Mouse (Mus musculus) brown adipose tissue, adult 24 weeks (tissue): ENCODE measurements around the gene Gm33543. TPM values are rescaled to one million over a fixed set of nuclear protein-coding genes. Genes with fewer than 3 reads are reported as not detected.

ENCODE experiments used
- H3K27ac ChIP-seq: fragments of 200-500 bp; replicated peaks from 2 replicates; pipeline ENCODE4 v1.5.1; 2012; ENCODE audit warnings: low read depth, mild to moderate bottlenecking, low read length
- H3K4me1 ChIP-seq: fragments of 200-500 bp; 2 replicates; pipeline ENCODE4 v1.6.1; 2012; ENCODE audit warnings: low read length, mixed read lengths; ENCODE audit not compliant: control insufficient read depth, insufficient read depth, insufficient read length
- H3K4me3 ChIP-seq: fragments of 200-500 bp; 2 replicates; pipeline ENCODE4 v1.5.1; 2012; ENCODE audit warnings: low read depth, mild to moderate bottlenecking, low read length, moderate library complexity; ENCODE audit not compliant: insufficient read depth
- polyA plus RNA-seq: library from polyadenylated mRNA; stranded (reverse); fragments of >200 nt; gene quantifications from 2 replicates; pipeline ENCODE4 v1.2.4, GENCODE M21; 2012; ENCODE audit not compliant: missing spikeins, insufficient read depth, insufficient read length

The Gm33543 gene
- polyA plus RNA-seq, 1 experiment: not detected

GRCm38 (mm10) chr10:95850504-95850903, 7.8 kb upstream of the Gm33543 start:
- no peak overlapping the region for H3K27ac ChIP-seq
- H3K4me3 ChIP-seq: no peak overlapping the region
- no peaks in the 10 kb centered on the region; the same call in 1 of the 2 replicates for H3K4me1 ChIP-seq

DNA sequence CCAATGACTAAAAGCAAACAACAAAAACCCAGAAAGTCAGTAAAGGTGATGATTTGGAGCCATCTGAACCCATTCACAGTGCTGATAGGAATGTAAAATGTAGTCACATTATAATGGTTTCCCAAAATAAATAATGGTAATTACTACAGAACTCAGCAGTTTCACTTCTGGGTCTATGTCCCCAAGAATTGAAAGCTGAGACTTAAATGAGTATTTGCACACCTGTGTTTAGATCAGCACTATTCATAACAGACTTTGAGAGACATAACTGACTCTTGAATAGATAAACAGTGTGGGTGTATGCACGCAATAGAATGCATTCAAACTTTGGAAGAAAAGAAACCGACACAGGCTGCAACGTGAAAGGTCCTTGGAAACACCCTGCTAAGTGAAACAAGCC, 4.0 kb upstream of the Gm33543 start:
- Histone ChIP-seq H3K27ac (no peak overlapping the region), H3K4me3 (no peak overlapping the region), H3K4me1 (no peaks in the 10 kb centered on the region; the same call in 1 of the 2 replicates)

GRCm38 (mm10) chr10:95846281-95846680, 3.6 kb upstream of the Gm33543 start:
- no peak overlapping the region for H3K27ac ChIP-seq
- H3K4me3 ChIP-seq: no peak overlapping the region
- H3K4me1 ChIP-seq: no peaks in the 10 kb centered on the region; the same call in 1 of the 2 replicates

DNA sequence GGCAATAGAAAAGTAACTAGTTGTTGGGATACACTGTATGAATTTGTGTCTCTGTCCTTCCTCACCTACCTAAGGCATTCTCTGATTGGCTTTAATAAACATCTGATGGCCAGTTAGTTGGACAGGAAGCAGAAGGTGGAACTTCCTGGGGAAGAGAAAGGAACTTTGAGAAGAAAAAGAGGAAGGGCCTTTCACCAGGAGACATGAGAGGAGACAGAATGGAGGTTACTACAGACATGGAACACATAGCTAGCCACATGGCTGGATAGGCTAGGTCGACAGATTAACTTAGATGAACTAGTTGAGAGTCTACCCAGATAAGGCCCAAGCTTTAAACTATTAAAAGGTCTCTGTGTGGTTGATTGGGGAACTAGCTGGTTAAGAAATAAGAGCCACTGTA, 1.1 kb upstream of the Gm33543 start:
- H3K27ac ChIP-seq: no peak overlapping the region

DNA sequence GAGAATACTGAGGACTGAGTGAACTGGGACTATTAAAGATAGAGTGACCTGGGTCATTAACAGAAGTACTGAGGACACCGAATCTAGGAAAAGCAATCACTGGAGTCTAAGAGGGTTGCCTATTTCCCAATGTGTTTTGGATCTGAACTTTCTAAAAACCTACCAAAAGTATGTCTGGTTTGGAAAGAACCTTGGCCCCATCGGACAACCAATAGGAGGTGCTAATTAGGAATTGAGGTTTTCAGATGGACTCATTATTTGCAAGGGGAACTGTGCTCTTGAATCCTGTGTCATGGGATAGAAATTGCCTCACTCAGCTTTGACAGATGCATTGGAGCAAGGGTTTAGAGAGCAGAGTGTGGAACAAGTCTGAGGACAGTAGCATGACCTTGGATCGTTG, 1.5 kb downstream of the Gm33543 start:
- Histone ChIP-seq H3K4me1 (no peaks in the 10 kb centered on the region; the same call in 1 of the 2 replicates), H3K27ac (no peak overlapping the region), H3K4me3 (no peak overlapping the region)

More for the DNA sequence above, 1.1 kb upstream of the Gm33543 start:
- H3K4me1 ChIP-seq: no peaks in the 10 kb centered on the region; the same call in 1 of the 2 replicates
- no peak overlapping the region for H3K4me3 ChIP-seq

- no peak overlapping the region for H3K4me3 ChIP-seq
- H3K4me1 ChIP-seq: no peaks in the 10 kb centered on the region
- no peak overlapping the region for H3K27ac ChIP-seq
These were observed 2.9 kb downstream of the Gm33543 start for GRCm38 (mm10) chr10:95839803-95840202.

GRCm38 (mm10) chr10:95839036-95839435, 3.7 kb downstream of the Gm33543 start:
- Histone ChIP-seq H3K4me1 (no peaks in the 10 kb centered on the region), H3K4me3 (no peak overlapping the region), H3K27ac (no peak overlapping the region)

DNA sequence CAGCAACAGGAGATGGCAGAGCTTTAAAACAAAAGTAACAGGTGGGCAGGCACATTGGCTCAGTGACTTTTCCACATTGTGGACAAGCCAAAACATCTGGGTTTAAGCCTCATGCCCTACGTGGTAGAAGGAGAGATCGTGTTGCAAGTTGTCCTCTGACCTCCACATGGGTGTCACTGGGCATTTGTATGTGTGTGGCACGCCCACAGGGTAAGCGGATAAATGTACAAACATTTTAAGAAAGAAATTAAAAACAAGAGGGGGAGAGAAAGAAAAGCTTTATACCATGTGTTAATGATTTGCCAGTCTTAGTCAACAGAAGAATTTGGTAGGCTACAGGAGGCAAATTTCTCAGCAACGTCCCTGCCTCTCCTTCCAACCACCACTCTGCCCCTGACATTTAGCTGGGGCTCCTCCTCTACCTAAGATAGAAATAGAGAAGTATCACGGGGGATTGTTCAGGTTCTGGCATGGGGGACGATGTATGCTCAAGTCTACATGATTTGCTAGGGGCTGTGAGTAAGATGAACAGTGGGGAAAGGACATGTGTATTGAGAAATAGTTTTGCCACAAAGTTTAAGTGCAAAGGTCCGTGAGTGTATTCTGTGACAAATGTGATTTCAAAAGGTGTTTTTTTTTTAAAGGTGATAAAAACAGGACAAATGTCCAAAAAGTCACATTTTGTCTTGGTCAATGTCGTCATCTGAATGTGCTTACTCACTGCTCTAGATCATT, 6.0 kb downstream of the Gm33543 start:
- Histone ChIP-seq H3K27ac (no peak overlapping the region), H3K4me1 (no peaks in the 10 kb centered on the region), H3K4me3 (no peak overlapping the region)

GRCm38 (mm10) chr10:95830891-95831290, 11.8 kb downstream of the Gm33543 start:
- Histone ChIP-seq H3K4me1 (no peaks in the 10 kb centered on the region), H3K4me3 (no peak overlapping the region), H3K27ac (no peak overlapping the region)

DNA sequence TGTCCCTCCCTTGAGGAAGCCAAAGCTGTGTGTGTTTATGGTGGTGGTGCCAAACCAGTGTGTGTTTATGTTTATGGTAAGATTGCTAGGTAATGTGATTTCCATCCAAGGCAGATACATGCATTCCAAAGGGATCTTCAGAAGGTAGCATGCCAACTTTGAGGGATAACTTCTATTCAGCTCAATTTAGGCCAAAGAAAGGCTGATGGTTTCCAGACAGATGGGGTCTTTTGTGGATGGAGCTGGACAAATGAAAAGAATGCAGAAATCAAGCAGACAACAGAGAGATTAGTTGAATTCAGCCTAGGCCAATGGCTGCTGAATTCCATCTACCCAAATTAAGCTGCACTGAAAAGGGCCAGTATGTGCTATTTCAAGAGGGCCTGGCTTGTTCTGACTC, 13.3 kb downstream of the Gm33543 start:
- no peak overlapping the region for H3K27ac ChIP-seq
- H3K4me1 ChIP-seq: no peaks in the 10 kb centered on the region
- no peak overlapping the region for H3K4me3 ChIP-seq

DNA sequence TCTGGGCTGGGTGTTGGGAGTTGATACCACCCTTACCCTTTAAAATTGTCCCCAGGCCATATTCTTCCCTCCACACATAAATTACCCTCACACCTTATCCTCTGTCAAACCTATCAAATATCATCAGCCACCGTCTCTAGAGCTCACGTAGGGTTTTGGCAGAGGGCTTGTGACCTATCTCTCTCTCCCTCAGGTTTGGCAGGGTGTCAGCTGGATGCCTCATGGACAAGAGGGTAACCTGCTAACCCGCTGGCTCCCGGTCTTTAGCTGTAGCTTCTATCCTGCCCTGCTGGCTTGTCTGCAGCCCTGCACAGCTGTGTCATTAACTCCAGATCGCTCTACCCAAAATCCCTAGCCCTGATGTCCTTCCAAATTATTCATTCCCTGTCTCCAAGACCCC, 14.4 kb downstream of the Gm33543 start:
- Histone ChIP-seq H3K4me3 (no peak overlapping the region), H3K4me1 (no peaks in the 10 kb centered on the region), H3K27ac (no peak overlapping the region)

DNA sequence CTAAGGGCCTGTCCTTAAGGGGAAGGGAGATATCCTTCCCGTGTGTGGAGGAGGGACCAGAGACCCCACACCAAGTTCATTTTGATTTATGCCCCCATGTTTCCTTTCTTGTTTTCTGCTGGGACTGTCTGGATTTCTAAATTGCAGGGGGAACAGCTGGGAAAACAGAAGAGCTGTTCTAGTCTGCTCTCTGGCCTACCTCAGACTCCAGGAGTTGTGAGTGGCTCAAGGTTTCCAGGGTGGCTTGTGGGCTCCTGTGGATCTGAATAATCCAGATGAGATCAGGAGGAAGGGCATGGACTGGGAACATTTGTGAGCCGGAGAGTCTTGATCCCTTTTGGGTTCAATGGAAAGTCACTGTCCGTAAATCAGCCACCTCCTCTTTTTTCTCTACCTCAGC, 17.1 kb downstream of the Gm33543 start:
- Histone ChIP-seq H3K27ac (no peak overlapping the region), H3K4me3 (no peak overlapping the region), H3K4me1 (no peaks in the 10 kb centered on the region)

- no peaks in the 10 kb centered on the region for H3K4me1 ChIP-seq
- H3K4me3 ChIP-seq: no peak overlapping the region
- no peak overlapping the region for H3K27ac ChIP-seq
These were observed 24.2 kb downstream of the Gm33543 start for GRCm38 (mm10) chr10:95818506-95818905.

- Histone ChIP-seq H3K4me1 (no peaks in the 10 kb centered on the region), H3K4me3 (no peak overlapping the region), H3K27ac (no peak overlapping the region)
These were observed 25.1 kb downstream of the Gm33543 start for GRCm38 (mm10) chr10:95817419-95818161.

DNA sequence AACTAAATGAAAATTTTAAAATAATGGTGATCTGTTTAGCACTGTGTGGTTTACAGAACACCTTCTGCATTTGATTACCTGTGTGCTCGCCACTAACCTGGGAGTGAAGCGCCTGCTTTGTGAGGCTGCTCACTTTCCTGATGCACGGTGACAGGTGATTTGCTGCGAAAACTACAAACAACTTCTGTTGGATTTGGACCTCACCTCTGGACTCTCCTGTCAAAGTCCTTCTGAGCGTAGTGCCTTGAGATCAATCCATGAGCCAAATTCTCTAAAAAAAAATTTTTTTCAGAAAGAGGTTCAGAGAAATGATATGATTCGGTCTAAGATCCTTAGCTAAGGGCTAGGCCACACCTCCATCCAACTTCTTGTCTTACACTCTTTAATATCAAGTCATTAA, 28.4 kb downstream of the Gm33543 start:
- no peak overlapping the region for H3K4me3 ChIP-seq
- no peaks in the 10 kb centered on the region for H3K4me1 ChIP-seq
- H3K27ac ChIP-seq: no peak overlapping the region

- H3K27ac ChIP-seq: no peak overlapping the region
These were observed 30.9 kb downstream of the Gm33543 start for GRCm38 (mm10) chr10:95811869-95812268.

More at GRCm38 (mm10) chr10:95811869-95812268, 30.9 kb downstream of the Gm33543 start:
- Histone ChIP-seq H3K4me1 (no peaks in the 10 kb centered on the region), H3K4me3 (no peak overlapping the region)
